Mouse (Mus musculus) G1E (cell line): ENCODE measurements around the gene Rbm31y.
"Not testable (repeated sequence)": the region's sequence is repeated elsewhere in the genome, so short reads cannot be mapped to it uniquely, and the experiment has no call there.

Experiments
- CTCF ChIP-seq: IDR thresholded peaks from 2 replicates; pipeline ENCODE4 v1.5.1; 2012; ENCODE audit warnings: low read depth, low read length, inconsistent platforms, mixed read lengths
- GATA1 ChIP-seq: IDR thresholded peaks from 2 replicates; pipeline ENCODE4 v1.6.1; 2012; ENCODE audit warnings: borderline replicate concordance, low read length, inconsistent platforms, mixed read lengths
- POLR2AphosphoS5 ChIP-seq: IDR thresholded peaks from 2 replicates; pipeline ENCODE4 v1.6.1; 2012; ENCODE audit warnings: low read depth, low read length, inconsistent platforms; ENCODE audit not compliant: insufficient replicate concordance
- TAL1 ChIP-seq: conservative IDR thresholded peaks from 2 replicates; pipeline ENCODE4 v1.6.1; 2012; ENCODE audit warnings: low read depth, low read length, inconsistent platforms, mixed read lengths

DNA sequence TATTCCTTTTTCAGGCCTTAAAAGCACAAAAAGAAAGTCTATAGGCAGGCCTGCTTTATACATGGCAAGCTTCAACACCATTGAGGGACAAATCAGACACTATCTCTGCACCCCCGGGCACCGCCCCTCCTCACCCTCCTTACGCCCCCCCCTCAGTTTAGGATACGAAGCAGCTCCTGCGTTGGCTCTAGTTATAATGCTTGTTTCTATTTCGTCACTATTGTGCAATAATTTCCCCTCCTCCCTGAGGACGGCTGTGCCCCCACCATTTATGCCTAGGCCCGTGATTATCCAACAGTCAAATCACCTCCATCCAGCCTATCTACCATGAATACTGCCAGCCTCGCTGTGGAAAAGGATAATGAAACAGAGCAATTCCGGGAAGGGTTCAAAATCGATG lies at the start of gene Rbm31y:
- TF ChIP-seq CTCF, POLR2AphosphoS5, GATA1, TAL1: not testable (repeated sequence)
